Mouse (Mus musculus) lung, postnatal 0 days (tissue): ENCODE results near the gene Eps8. TPM values are rescaled to one million over a fixed set of nuclear protein-coding genes. Genes with fewer than 3 reads are reported as not detected.
"Not testable (repeated sequence)": the region's sequence is repeated elsewhere in the genome, so short reads cannot be mapped to it uniquely, and the experiment has no call there.

Source experiments
- ATAC-seq: fragments of 200-750 bp; cut with Nextera tagmentation; 2 replicates; pipeline ENCODE4 v1.8.0; 2017; ENCODE audit warnings: moderate library complexity
- DNase-seq: peaks from one replicate; pipeline ENCODE4 v3.0.0-alpha.2; 2016; ENCODE audit warnings: low spot score
- H3K27ac ChIP-seq: fragments of 300-500 bp; sonication (generic); 2 replicates; pipeline ENCODE4 v1.5.1; 2014; ENCODE audit warnings: antibody characterized with exemption, mild to moderate bottlenecking, low read length, mixed read lengths
- H3K27me3 ChIP-seq: fragments of 300-500 bp; sonication (generic); replicated peaks from 2 replicates; pipeline ENCODE4 v1.6.1; 2014; ENCODE audit warnings: low read length, mixed read lengths; ENCODE audit not compliant: insufficient read depth
- H3K36me3 ChIP-seq: fragments of 300-500 bp; sonication (generic); 2 replicates; pipeline ENCODE4 v1.6.1; 2014; ENCODE audit warnings: low read length, mixed read lengths; ENCODE audit not compliant: insufficient read depth
- H3K4me1 ChIP-seq: fragments of 300-500 bp; sonication (generic); 2 replicates; pipeline ENCODE4 v1.6.1; 2014; ENCODE audit warnings: antibody characterized with exemption, low read depth, low read length, mixed read lengths; ENCODE audit not compliant: insufficient read depth
- H3K4me2 ChIP-seq: fragments of 300-500 bp; sonication (generic); replicated peaks from 2 replicates; pipeline ENCODE4 v1.6.1; 2014; ENCODE audit warnings: low read depth, mild to moderate bottlenecking, low read length, moderate library complexity, mixed read lengths
- H3K4me3 ChIP-seq: fragments of 300-500 bp; sonication (generic); 2 replicates; pipeline ENCODE4 v1.5.1; 2014; ENCODE audit warnings: low read depth, low read length
- H3K9ac ChIP-seq: fragments of 300-500 bp; sonication (generic); replicated peaks from 2 replicates; pipeline ENCODE4 v1.6.1; 2014; ENCODE audit warnings: low read depth, mild to moderate bottlenecking
- H3K9me3 ChIP-seq: fragments of 300-500 bp; sonication (generic); 2 replicates; pipeline ENCODE4 v1.6.1; 2016; ENCODE audit warnings: low read length, mixed read lengths
- CTCF ChIP-seq: IDR thresholded peaks from 2 replicates; pipeline ENCODE4 v1.5.1; 2016; ENCODE audit warnings: antibody characterized with exemption, mild to moderate bottlenecking
- EP300 ChIP-seq: IDR thresholded peaks from 2 replicates; pipeline ENCODE4 v1.6.1; 2016; ENCODE audit warnings: antibody characterized with exemption, mild to moderate bottlenecking, control low read depth
- WGBS: fragments of 180-500 bp; shearing (Covaris S2); extraction: QIAGEN DNeasy Blood & Tissue Kit; methylation state at CpG from one replicate; pipeline ENCODE4 v1.1.7; 2014; 5-methylcytosine and 5-hydroxymethylcytosine counted together
- polyA plus RNA-seq: library from polyadenylated mRNA; unstranded; fragments of >200 nt; fragmentation: Nextera tagmentation; extraction: Ambion mirVana; gene quantifications from 2 replicates; pipeline ENCODE4 v1.2.1, GENCODE M21; 2015

Eps8 gene
- polyA plus RNA-seq, 1 experiment from 2014 or later = 27.8 TPM

DNA sequence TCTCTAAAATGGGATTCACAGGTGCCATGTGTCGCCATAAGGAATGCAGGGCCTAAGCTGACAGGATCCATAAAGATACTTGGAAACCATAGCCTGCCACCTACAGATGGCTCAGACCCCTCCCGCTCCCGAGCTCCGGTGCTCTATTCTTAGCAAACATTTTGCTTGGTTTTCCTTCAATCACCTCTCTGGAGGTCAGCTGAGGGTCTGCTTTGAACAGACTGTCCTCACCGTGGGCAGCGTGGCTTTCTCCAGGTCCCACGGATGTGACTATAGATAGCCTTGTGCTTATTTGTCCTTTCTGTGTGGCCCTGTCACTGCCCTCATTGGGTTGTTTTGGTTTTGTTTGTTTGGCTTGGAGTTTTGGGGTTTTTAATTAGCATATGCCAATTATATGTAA, 196.5 kb downstream of the Eps8 start:
- ATAC-seq (no peak), DNase-seq (no peak)
- H3K9me3 ChIP-seq = no peaks in the 10 kb centered on the region
- no peaks in the 10 kb centered on the region for H3K4me1 ChIP-seq
- 63% methylated on average over 7 of the region's 7 CpGs for WGBS
- no peaks in the 10 kb centered on the region for H3K27me3 ChIP-seq
- H3K4me2 ChIP-seq = no peak overlapping the region
- no peak overlapping the region for H3K9ac ChIP-seq
- H3K36me3 ChIP-seq = no peaks in the 10 kb centered on the region
- no peak overlapping the region for H3K27ac ChIP-seq
- TF ChIP-seq EP300 (no peak), CTCF (no peak)
- no peak overlapping the region for H3K4me3 ChIP-seq

DNA sequence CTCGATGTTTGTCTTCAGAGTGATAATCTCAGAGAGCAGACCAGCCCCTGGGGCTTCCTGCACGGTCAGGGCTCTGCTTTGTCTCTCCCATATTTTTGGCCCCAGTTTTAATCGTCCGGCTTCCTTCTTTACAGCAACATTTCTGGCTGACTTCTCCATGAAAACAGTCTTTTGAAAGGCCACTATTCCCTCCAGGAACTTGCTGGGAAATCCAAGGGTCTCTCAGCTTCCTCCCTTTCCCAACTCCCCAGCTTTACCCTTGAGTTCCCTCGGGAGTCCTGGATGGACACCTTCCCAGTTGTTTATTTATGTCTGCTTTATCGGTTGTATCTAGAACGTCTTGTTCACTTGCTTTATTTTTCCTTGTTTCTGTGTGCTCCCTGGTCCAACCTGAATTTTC, 197.5 kb downstream of the Eps8 start:
- ATAC-seq = no peak
- no peak overlapping the region for H3K9ac ChIP-seq
- no peak overlapping the region for H3K4me2 ChIP-seq
- no peak overlapping the region for H3K4me3 ChIP-seq
- no peaks in the 10 kb centered on the region for H3K27me3 ChIP-seq
- H3K36me3 ChIP-seq = no peaks in the 10 kb centered on the region
- H3K9me3 ChIP-seq = no peaks in the 10 kb centered on the region
- 15% methylated on average over 7 of the region's 7 CpGs for WGBS
- H3K4me1 ChIP-seq = no peaks in the 10 kb centered on the region
- H3K27ac ChIP-seq = no peak overlapping the region
- no peak for DNase-seq
- no peak for TF ChIP-seq CTCF
- TF ChIP-seq EP300 = peak; percentile 57

DNA sequence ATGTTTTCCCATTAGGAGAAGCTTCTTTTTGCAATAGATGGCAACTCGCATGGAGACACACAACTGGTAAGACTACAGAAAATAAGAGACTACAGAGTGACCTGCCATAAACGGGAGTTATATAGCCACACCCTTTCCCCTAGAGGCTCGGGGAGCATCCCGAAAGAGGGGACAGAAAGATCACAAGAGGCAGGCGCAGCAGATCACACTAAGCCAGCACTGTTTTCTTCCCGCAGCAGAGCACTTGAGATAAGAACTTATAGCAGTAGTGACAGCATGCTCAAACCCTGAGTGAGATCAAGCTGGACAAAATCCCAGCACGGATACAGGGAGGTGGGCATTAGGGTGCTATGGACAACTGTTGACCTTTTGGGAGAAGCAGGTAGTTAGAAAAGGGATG, 198.6 kb downstream of the Eps8 start:
- ATAC-seq = peak; percentile 12; the same call in 1 of the 2 replicates
- H3K27ac ChIP-seq = no peak overlapping the region
- WGBS = 37% methylated on average over 7 of the region's 7 CpGs
- H3K36me3 ChIP-seq = no peaks in the 10 kb centered on the region
- no peaks in the 10 kb centered on the region for H3K27me3 ChIP-seq
- no peak overlapping the region for H3K4me2 ChIP-seq
- no peak overlapping the region for H3K4me3 ChIP-seq
- H3K9me3 ChIP-seq = no peaks in the 10 kb centered on the region
- no peak overlapping the region for H3K9ac ChIP-seq
- TF ChIP-seq CTCF = no peak
- no peak for TF ChIP-seq EP300
- DNase-seq = no peak
- H3K4me1 ChIP-seq = no peaks in the 10 kb centered on the region

DNA sequence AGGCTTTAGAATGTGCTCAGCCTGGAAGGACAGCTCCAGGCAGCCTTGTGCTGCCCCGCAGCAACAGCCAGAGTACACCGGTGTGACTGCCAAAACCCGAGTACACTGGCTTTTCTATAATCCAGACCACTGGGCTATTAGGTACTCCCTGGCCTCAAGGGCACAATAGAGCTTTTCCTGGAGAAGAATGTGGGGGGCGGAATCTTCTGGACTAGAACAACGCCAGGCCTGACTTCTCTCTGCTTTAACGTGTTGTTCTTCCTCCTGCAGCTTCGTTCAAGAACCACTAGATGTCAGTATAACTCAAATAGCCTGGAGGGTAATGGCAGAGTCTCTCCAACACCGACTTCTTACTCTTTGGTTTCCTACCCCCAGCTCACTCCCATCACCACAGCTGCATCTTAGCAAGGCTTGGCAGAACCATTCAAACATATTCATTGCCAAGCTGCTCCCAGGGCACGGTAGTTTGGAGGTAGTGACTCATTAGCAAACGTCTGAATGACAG, 199.1 kb downstream of the Eps8 start:
- Histone ChIP-seq H3K4me3 (no peak overlapping the region), H3K27me3 (no peaks in the 10 kb centered on the region), H3K9me3 (no peaks in the 10 kb centered on the region), H3K36me3 (no peaks in the 10 kb centered on the region), H3K4me1 (no peaks in the 10 kb centered on the region), H3K9ac (no peak overlapping the region), H3K27ac (no peak overlapping the region), H3K4me2 (no peak overlapping the region)
- no peak for TF ChIP-seq EP300
- TF ChIP-seq CTCF = peak; percentile 96
- DNase-seq (peak; percentile 90), ATAC-seq (peak; percentile 82)
- 14% methylated on average over 10 of the region's 10 CpGs for WGBS

DNA sequence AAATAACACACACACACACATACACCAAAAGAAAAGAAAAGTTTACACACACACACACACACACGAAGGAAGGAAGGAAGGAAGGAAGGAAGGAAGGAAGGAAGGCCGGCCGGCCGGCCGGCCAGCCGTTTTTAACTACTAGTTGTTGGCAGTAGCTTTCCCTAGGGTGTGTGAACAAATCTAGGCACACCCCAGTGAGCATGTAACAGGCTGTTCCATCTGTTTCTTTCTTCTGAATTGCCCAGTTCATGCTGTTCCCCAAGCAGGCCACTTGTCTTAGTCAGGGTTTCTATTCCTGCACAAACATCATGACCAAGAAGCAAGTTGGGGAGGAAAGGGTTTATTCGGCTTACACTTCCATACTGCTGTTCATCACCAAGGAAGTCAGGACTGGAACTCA, 208.6 kb downstream of the Eps8 start:
- not testable (repeated sequence) for H3K9ac ChIP-seq, H3K4me1 ChIP-seq, H3K36me3 ChIP-seq, ATAC-seq, H3K27me3 ChIP-seq, H3K27ac ChIP-seq, DNase-seq, H3K9me3 ChIP-seq, H3K4me2 ChIP-seq, H3K4me3 ChIP-seq
- WGBS = 68% methylated on average over 6 of the region's 7 CpGs

DNA sequence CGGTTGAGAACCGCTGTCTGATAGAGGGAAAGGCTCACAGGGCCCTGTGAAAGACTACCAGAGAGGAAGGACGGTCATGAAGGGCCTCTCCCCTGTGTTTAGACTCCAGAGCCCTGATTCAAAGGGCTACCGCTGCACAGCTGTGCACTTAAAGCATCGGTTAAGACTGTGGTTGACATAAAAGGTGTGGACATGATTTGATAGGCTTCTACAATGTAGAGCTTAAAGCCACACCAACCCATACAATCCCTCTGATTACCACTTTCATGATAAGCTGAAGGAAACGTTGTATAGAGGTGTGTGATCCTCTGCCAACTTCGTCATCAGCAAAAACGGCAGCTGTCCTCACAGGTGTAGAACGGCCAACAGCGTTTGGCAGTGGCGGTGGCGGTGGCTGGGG, 211.6 kb downstream of the Eps8 start:
- no peak for DNase-seq
- H3K4me2 ChIP-seq = no peak overlapping the region
- TF ChIP-seq CTCF (no peak), EP300 (no peak)
- H3K9me3 ChIP-seq = no peaks in the 10 kb centered on the region
- no peak for ATAC-seq
- H3K4me3 ChIP-seq = no peak overlapping the region
- H3K27me3 ChIP-seq = no peaks in the 10 kb centered on the region
- 84% methylated on average over 12 of the region's 12 CpGs for WGBS
- no peak overlapping the region for H3K27ac ChIP-seq
- H3K4me1 ChIP-seq = no peaks in the 10 kb centered on the region
- no peaks in the 10 kb centered on the region for H3K36me3 ChIP-seq
- no peak overlapping the region for H3K9ac ChIP-seq
